Mouse (Mus musculus) G1E (cell line): ENCODE measurements around the gene Zfp605.

Experiments
- CTCF ChIP-seq: IDR thresholded peaks from 2 replicates; pipeline ENCODE4 v1.5.1; 2012; ENCODE audit warnings: low read depth, low read length, inconsistent platforms, mixed read lengths
- GATA1 ChIP-seq: IDR thresholded peaks from 2 replicates; pipeline ENCODE4 v1.6.1; 2012; ENCODE audit warnings: borderline replicate concordance, low read length, inconsistent platforms, mixed read lengths
- GATA2 ChIP-seq: IDR thresholded peaks from 2 replicates; pipeline ENCODE4 v1.6.1; 2012; ENCODE audit warnings: low read depth, low read length, inconsistent platforms, borderline replicate concordance
- POLR2AphosphoS5 ChIP-seq: IDR thresholded peaks from 2 replicates; pipeline ENCODE4 v1.6.1; 2012; ENCODE audit warnings: low read depth, low read length, inconsistent platforms; ENCODE audit not compliant: insufficient replicate concordance
- TAL1 ChIP-seq: conservative IDR thresholded peaks from 2 replicates; pipeline ENCODE4 v1.6.1; 2012; ENCODE audit warnings: low read depth, low read length, inconsistent platforms, mixed read lengths

GRCm38 (mm10) chr5:110109991-110110441, at the start of gene Zfp605:
- TF ChIP-seq CTCF = no peak
- TF ChIP-seq GATA1 = no peak
- no peak for TF ChIP-seq TAL1
- no peak for TF ChIP-seq POLR2AphosphoS5
- no peak for TF ChIP-seq GATA2
